Mouse (Mus musculus) ovary, postnatal 36 days (tissue): ENCODE data around the gene Pot1a.

Source experiments
- DNase-seq: peaks from one replicate; pipeline ENCODE4 v3.0.0; 2022; ENCODE audit warnings: low spot score, mixed read lengths

Gene Pot1a

GRCm38 (mm10) chr6:25808806-25809495 lies at the start of gene Pot1a:
Gene Pot1a (minus strand): TSS chr6:25809246.
- DNase-seq = peak; percentile 93

GRCm38 (mm10) chr6:25836261-25836660 lies 27.2 kb upstream of the Pot1a start:
- DNase-seq = no peak

- no peak for DNase-seq
Measured at GRCm38 (mm10) chr6:25806021-25806420, 3.0 kb downstream of the Pot1a start.

GRCm38 (mm10) chr6:25802269-25802668 lies 6.8 kb downstream of the Pot1a start:
- DNase-seq = no peak

GRCm38 (mm10) chr6:25801230-25801629 lies 7.8 kb downstream of the Pot1a start:
- no peak for DNase-seq

- DNase-seq = no peak
Measured at GRCm38 (mm10) chr6:25768238-25768637, 40.8 kb downstream of the Pot1a start.

- no peak for DNase-seq
Measured at GRCm38 (mm10) chr6:25767552-25767951, 41.5 kb downstream of the Pot1a start.

GRCm38 (mm10) chr6:25767073-25767472 lies 42.0 kb downstream of the Pot1a start:
- DNase-seq = no peak

- DNase-seq = no peak
Measured at GRCm38 (mm10) chr6:25766283-25766682, 42.8 kb downstream of the Pot1a start.

GRCm38 (mm10) chr6:25752651-25753050 lies 56.4 kb downstream of the Pot1a start:
- DNase-seq = no peak

GRCm38 (mm10) chr6:25736533-25736932 lies 72.5 kb downstream of the Pot1a start:
- DNase-seq = no peak

GRCm38 (mm10) chr6:25726560-25726959 lies 82.5 kb downstream of the Pot1a start:
- no peak for DNase-seq

- no peak for DNase-seq
Measured at GRCm38 (mm10) chr6:25710601-25711000, 98.4 kb downstream of the Pot1a start.

- DNase-seq = peak; percentile 28
Measured at GRCm38 (mm10) chr6:25709250-25709895, 99.7 kb downstream of the Pot1a start.

- DNase-seq = no peak
Measured at GRCm38 (mm10) chr6:25699956-25700355, 109.1 kb downstream of the Pot1a start.
